Mouse (Mus musculus): Measurements from ENCODE around the gene Cog4.

Cog4 gene

GRCm38 (mm10) chr8:110846405-110847170, at the start of gene Cog4, which contains the start of gene Sf3b3:
Gene Cog4, plus strand, starts transcription at chr8:110846600.
Gene Sf3b3, minus strand, starts transcription at chr8:110846787.
- peak; percentile 92 to 93 for DNase-seq

DNA sequence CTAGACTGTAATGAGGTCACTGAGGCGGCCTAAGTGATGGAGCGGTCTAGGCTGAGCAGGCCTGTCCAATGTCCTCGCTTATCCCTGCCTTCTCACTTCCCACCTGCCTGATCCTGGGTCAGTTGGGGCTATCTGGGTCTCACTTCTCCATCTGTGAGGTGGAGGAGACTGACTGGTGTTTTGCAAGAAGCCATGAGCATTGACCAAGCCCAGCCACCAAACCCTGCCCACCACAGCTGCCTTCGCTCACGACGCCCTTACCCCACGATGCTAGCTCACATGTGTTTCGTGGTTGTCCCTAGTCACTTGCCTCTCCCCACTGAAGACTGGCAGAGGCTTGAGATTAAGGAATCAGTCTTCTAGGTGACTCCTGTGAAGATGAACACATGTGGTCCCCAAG, 49.3 kb upstream of the Cog4 start:
- DNase-seq, result no peak

- DNase-seq, result no peak
These were observed 43.4 kb upstream of the Cog4 start for GRCm38 (mm10) chr8:110802988-110803387.

DNA sequence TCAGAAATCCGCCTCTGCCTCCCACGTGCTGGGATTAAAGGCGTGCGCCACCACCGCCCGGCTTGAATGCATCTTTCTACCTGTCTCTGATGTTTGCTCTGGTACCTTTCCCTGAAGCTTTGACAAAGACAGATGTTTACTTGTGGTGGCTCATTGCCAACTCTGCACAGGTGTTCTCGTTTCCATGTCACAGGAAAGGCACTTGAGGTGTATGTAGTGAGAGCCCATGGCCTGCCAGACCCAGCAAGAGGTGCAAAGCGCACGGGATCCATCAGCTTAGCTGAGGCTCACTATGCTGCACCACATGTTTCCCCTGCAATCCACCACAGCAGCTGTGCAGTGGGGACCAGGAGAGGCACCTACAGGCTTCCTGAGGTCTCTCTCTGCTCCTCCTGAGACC, 42.5 kb upstream of the Cog4 start:
- DNase-seq, result no peak

GRCm38 (mm10) chr8:110804825-110805514, 41.4 kb upstream of the Cog4 start:
- no peak for DNase-seq

DNA sequence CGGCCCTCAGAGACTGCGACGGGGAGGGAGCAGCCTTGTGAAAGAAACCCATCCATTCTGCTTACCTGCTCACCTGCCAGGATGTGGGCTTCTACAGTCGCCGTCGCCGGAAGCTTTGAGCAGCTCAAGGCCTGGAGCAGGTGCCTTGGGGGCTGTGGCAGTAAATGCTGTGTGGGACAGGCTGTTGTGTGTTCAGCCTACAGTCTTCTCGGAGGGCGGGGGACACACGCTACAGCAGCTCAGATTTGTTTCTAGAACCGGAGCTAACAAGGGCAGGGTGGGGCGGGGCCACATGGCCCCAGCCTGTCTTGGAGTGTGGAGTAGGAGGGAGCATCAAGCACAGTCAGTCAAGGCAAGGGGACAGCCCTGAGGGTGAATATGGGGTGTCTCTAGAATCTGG, 40.7 kb upstream of the Cog4 start, which contains the start of gene Il34:
Gene Il34, minus strand, starts transcription at position 256 of the 400 bp plus-strand sequence.
- no peak for DNase-seq

DNA sequence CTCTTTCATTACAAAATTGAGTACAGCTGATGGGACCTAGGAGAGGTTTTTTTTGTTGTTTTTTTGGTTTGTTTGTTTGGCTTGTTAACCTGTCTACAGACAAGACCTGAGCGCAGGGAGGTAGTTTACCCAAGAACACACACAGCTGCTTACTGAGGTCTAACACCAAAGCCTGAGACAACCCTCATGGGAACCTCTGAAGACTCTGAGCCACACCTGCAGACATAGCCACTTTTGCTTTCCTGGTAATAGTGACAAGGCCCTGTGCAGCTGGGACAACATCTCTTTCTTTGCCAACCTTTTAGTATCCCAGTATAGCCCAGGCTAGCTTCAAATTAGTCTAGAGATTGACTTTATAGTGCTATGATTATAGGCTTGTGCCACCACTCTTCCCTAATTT, 40.3 kb upstream of the Cog4 start:
- no peak for DNase-seq

- DNase-seq, result no peak
These were observed 37.6 kb upstream of the Cog4 start for GRCm38 (mm10) chr8:110808495-110809472.

- DNase-seq, result no peak
These were observed 36.6 kb upstream of the Cog4 start for GRCm38 (mm10) chr8:110809831-110810230.

DNA sequence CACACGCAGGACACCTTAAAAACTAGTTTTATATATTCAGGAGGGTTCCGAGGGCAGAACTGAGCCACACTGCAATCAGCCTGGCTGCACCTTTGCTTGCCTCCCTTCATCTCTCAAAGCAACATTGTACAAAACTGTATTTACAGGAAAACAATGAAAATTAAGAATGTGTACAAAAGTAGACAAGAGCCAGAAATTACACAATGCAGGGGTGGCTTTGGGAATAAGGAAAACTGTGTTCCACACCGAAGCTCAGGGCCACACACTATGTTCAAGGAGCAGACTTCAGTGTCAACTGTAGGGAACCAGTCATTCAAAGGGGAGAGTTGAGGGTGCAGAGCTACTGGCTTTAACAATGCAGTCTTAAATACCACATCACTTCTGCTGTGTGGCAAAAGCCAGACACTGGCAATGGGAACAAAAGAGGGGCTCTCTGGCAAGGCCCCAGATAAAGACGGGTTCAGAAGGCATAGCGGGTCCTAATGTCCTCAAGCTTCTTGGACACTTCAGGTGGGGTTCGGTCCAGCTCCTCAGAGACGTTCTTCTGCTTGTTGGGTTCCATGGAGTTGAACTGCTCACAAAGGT, 35.8 kb upstream of the Cog4 start:
- no peak for DNase-seq

DNA sequence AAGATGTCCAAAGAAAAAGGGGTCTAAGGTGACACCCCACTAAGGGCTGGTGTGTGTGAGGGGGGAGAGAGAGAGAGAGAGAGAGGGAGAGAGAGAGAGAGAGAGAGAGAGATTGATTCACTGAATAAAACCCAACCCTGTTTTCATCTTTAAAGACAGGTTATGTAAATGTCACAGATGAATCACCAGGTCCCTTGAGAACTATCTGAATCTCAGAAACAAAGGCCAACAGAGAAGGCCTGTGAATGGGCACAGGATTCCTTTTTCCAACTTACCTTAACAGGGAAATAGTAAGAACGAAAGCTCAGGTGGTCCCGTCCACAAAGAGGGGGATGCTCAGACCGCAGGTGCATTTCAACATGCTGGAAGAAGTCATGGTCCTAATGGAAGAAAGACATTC, 35.3 kb upstream of the Cog4 start:
- DNase-seq, result no peak

DNA sequence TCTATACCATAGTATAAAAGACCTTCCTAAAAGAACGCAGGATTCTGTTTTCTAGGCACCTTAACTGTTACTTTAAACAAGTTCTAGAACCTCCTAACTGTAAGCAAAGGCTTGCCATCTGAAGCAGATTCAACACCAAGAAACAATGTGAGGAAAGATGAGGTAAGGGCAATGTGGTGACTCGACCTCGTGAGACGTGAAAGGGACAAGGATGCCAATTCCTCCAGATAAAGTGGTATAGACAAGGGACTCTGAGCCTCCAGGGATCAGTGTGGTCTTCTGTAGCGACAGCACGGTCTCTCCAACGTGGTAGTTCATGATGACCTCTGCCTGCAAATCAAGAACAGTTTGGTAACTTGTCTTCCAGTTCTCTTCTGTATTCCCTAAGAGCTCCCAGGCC, 34.6 kb upstream of the Cog4 start:
- DNase-seq, result no peak

DNA sequence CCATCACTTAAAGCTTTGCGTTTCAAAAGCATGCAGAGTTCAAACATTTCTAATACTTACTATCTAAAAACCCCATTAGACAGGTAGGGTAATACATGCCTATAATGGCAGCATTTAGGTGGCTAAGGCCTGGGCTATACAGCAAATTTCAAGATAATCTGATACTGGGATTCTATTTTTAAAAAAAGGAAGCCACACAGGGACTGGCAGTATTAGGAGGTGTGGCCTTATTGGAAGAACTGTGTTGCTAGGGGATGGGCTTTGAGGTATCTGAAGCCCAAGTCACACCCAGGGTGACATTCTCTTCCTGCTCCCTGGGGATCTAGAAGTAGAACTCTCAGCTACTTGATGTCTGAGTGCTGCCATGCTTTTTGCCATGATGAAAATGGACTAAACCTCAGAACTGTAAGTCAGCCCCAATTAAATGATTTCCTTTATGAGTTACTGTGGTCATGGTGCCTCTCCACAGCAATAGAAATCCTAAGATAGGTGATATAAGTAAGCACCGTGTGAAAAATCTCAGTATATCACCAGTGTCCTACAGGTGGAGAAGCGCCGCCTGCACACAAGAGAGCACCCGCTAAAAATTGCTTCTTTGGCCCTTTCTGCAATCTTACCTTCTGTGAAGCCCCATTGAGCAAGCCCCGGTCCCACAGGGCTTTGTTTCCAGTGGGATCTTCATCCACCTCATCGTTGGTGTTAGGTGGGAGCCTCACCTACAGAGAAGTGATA, 33.9 kb upstream of the Cog4 start:
- DNase-seq, result no peak

- no peak for DNase-seq
These were observed 33.2 kb upstream of the Cog4 start for GRCm38 (mm10) chr8:110813081-110813812.

DNA sequence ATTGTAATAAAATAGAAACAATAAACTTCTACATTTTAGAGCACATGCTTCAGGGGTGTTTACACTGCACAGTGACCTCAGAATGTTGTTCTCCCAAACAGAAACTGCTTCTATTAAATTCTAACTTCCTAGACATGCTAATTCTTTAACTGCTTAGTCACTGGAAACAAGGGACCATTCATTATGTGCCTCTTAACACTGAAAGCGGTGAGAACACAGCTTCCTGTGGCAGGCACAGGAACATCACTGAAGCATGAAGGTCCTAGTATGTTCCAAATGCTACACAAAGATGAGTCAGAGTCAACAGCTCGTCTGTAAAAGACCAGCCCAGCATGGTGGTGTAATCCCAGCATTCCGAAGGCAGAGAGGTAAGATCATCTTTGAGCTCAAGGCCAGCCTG, 31.1 kb upstream of the Cog4 start:
- no peak for DNase-seq

- no peak for DNase-seq
These were observed 29.4 kb upstream of the Cog4 start for GRCm38 (mm10) chr8:110816990-110817389.

DNA sequence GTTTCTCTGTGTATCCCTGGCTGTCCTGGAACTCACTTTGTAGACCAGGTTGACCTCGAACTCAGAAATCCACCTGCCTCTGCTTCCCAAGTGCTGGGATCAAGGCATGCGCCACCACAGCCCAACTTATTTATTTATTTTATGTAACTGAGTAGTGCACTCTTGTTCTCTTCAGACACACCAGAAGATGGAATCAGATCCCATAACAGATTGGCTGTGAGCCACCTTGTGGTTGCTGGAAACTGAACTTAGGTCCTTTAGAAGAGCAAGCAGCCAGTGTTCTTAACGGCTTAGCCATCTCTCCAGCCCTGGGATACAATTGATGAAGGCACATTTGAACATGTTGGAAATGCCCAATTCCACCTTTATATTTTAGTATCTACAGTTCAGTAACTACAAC, 27.8 kb upstream of the Cog4 start:
- DNase-seq, result no peak

- no peak for DNase-seq
These were observed 26.1 kb upstream of the Cog4 start for GRCm38 (mm10) chr8:110820257-110820656.

GRCm38 (mm10) chr8:110821960-110822359, 24.4 kb upstream of the Cog4 start:
- DNase-seq, result no peak

DNA sequence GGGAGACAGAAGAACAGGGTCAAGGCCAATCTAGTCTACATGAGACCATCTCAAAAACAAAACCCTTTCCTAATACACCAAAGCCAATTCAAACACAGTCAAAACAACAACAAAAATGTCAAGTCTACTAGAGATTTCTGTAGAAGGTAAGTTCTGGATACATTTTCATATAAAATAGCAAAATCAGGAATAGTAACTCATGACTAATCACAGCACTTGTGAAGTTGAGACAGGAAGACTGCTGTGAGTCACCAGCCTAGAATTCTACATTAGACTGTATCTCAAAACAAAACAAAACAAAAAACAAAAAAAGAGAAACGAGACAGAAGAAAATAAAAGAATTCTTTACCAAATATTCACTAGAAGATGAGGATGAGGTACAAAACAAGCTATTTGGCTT, 21.5 kb upstream of the Cog4 start:
- no peak for DNase-seq

- DNase-seq, result no peak
These were observed 17.9 kb upstream of the Cog4 start for GRCm38 (mm10) chr8:110828511-110828910.

All from cerebellum, postnatal 10 days (tissue).